Mouse (Mus musculus) E14TG2a.4 (cell line): Measurements from ENCODE around the gene Kif26b.

Experiments
- H3K27me3 ChIP-seq: 2 replicates; pipeline ENCODE4 v1.6.1; 2014; ENCODE audit warnings: low read length, control low read depth; ENCODE audit not compliant: insufficient read depth
- H3K36me3 ChIP-seq: 2 replicates; pipeline ENCODE4 v1.6.1; 2014; ENCODE audit warnings: low read length, control low read depth; ENCODE audit not compliant: insufficient read depth
- H3K4me1 ChIP-seq: replicated peaks from 2 replicates; pipeline ENCODE4 v1.6.1; 2014; ENCODE audit warnings: low read depth, low read length, control low read depth
- H3K4me3 ChIP-seq: replicated peaks from 2 replicates; pipeline ENCODE4 v1.5.1; 2014; ENCODE audit warnings: mild to moderate bottlenecking, low read length
- H3K9me3 ChIP-seq: 2 replicates; pipeline ENCODE4 v1.6.1; 2014; ENCODE audit warnings: low read length, control low read depth
- CTCF ChIP-seq: conservative IDR thresholded peaks from 2 replicates; pipeline ENCODE4 v1.5.1; 2014; ENCODE audit warnings: low read length
- NANOG ChIP-seq: IDR thresholded peaks from 2 replicates; pipeline ENCODE4 v1.6.1; 2014; ENCODE audit warnings: borderline replicate concordance, low read length, mixed read lengths
- POU5F1 ChIP-seq: IDR thresholded peaks from 2 replicates; pipeline ENCODE4 v1.6.1; 2014; ENCODE audit warnings: low read length, borderline replicate concordance

Kif26b gene

GRCm38 (mm10) chr1:178770626-178771362, 241.9 kb downstream of the Kif26b start:
- Histone ChIP-seq H3K27me3 (no peaks in the 10 kb centered on the region), H3K36me3 (no peaks in the 10 kb centered on the region)

GRCm38 (mm10) chr1:178779742-178780141, 250.8 kb downstream of the Kif26b start:
- no peaks in the 10 kb centered on the region for H3K4me1 ChIP-seq
- no peaks in the 10 kb centered on the region for H3K27me3 ChIP-seq
- H3K9me3 ChIP-seq = peaks cover 4% of the 10 kb centered on the region; the same call in 1 of the 2 replicates
- TF ChIP-seq POU5F1 (no peak), NANOG (no peak), CTCF (no peak)
- no peak overlapping the region for H3K4me3 ChIP-seq
- no peaks in the 10 kb centered on the region for H3K36me3 ChIP-seq

More at GRCm38 (mm10) chr1:178770626-178771362, 241.9 kb downstream of the Kif26b start:
- Histone ChIP-seq H3K4me3 (no peak overlapping the region), H3K4me1 (no peaks in the 10 kb centered on the region), H3K9me3 (0 out of 2 replicates have a peak, but pooled peaks cover 10% of the 10 kb centered on the region)
- no peak for TF ChIP-seq CTCF
- TF ChIP-seq POU5F1 = no peak
- TF ChIP-seq NANOG = no peak

GRCm38 (mm10) chr1:178784043-178784442, 255.1 kb downstream of the Kif26b start:
- Histone ChIP-seq H3K36me3 (no peaks in the 10 kb centered on the region), H3K27me3 (no peaks in the 10 kb centered on the region), H3K9me3 (no peaks in the 10 kb centered on the region), H3K4me3 (no peak overlapping the region), H3K4me1 (no peaks in the 10 kb centered on the region)
- TF ChIP-seq NANOG = no peak
- TF ChIP-seq CTCF = no peak
- TF ChIP-seq POU5F1 = no peak

GRCm38 (mm10) chr1:178791266-178791665, 262.3 kb downstream of the Kif26b start:
- TF ChIP-seq CTCF = no peak
- TF ChIP-seq NANOG = no peak
- TF ChIP-seq POU5F1 = no peak
- Histone ChIP-seq H3K27me3 (no peaks in the 10 kb centered on the region), H3K4me1 (peaks cover 5% of the 10 kb centered on the region), H3K4me3 (no peak overlapping the region), H3K9me3 (no peaks in the 10 kb centered on the region), H3K36me3 (no peaks in the 10 kb centered on the region)

- Histone ChIP-seq H3K27me3 (peaks cover 10% of the 10 kb centered on the region; the same call in 1 of the 2 replicates), H3K36me3 (no peaks in the 10 kb centered on the region), H3K4me3 (no peak overlapping the region), H3K4me1 (peaks cover 5% of the 10 kb centered on the region), H3K9me3 (no peaks in the 10 kb centered on the region)
- TF ChIP-seq NANOG (no peak), CTCF (no peak), POU5F1 (no peak)
These were observed 263.8 kb downstream of the Kif26b start for GRCm38 (mm10) chr1:178792726-178793125.

- TF ChIP-seq CTCF (no peak), POU5F1 (no peak), NANOG (no peak)
- Histone ChIP-seq H3K27me3 (peaks cover 15% of the 10 kb centered on the region), H3K9me3 (no peaks in the 10 kb centered on the region), H3K36me3 (no peaks in the 10 kb centered on the region), H3K4me1 (peaks cover 5% of the 10 kb centered on the region), H3K4me3 (no peak overlapping the region)
These were observed 265.9 kb downstream of the Kif26b start for GRCm38 (mm10) chr1:178794866-178795265.

- TF ChIP-seq NANOG (no peak), POU5F1 (no peak), CTCF (no peak)
- peaks cover 18% of the 10 kb centered on the region for H3K27me3 ChIP-seq
- no peaks in the 10 kb centered on the region for H3K36me3 ChIP-seq
- H3K4me1 ChIP-seq = peaks cover 5% of the 10 kb centered on the region
- no peak overlapping the region for H3K4me3 ChIP-seq
- no peaks in the 10 kb centered on the region for H3K9me3 ChIP-seq
These were observed 268.5 kb downstream of the Kif26b start for GRCm38 (mm10) chr1:178797388-178797787.

- no peak for TF ChIP-seq NANOG
- no peak for TF ChIP-seq POU5F1
- TF ChIP-seq CTCF = no peak
- no peak overlapping the region for H3K4me3 ChIP-seq
- H3K4me1 ChIP-seq = no peaks in the 10 kb centered on the region
- no peaks in the 10 kb centered on the region for H3K9me3 ChIP-seq
- H3K27me3 ChIP-seq = peaks cover 20% of the 10 kb centered on the region
- H3K36me3 ChIP-seq = no peaks in the 10 kb centered on the region
These were observed 269.4 kb downstream of the Kif26b start for GRCm38 (mm10) chr1:178798333-178798732.
